Mouse (Mus musculus) midbrain, embryonic 11.5 days (tissue): ENCODE data around the gene Hadha. TPM values are rescaled to one million over a fixed set of nuclear protein-coding genes. Genes with fewer than 3 reads are reported as not detected.

Experiments
- ATAC-seq: fragments of 200-750 bp; cut with Nextera tagmentation; 2 replicates; pipeline ENCODE4 v1.8.0; 2017; ENCODE audit warnings: moderate TSS enrichment, moderate library complexity; ENCODE audit not compliant: low FRiP score
- DNase-seq: peaks from one replicate; pipeline ENCODE4 v3.0.0; 2015; ENCODE audit warnings: low spot score; ENCODE audit errors: missing footprints
- H3K27ac ChIP-seq: fragments of 300-500 bp; sonication (generic); 2 replicates; pipeline ENCODE4 v1.5.1; 2014; ENCODE audit warnings: low read depth, low read length
- H3K27me3 ChIP-seq: fragments of 300-500 bp; sonication (generic); 2 replicates; pipeline ENCODE4 v1.6.1; 2014; ENCODE audit warnings: mild to moderate bottlenecking, low read length, moderate library complexity, mixed read lengths; ENCODE audit not compliant: control insufficient read depth, insufficient read depth
- H3K36me3 ChIP-seq: fragments of 300-500 bp; sonication (generic); 2 replicates; pipeline ENCODE4 v1.6.1; 2014; ENCODE audit warnings: mild to moderate bottlenecking, low read length, moderate library complexity, mixed read lengths; ENCODE audit not compliant: control insufficient read depth, insufficient read depth
- H3K4me1 ChIP-seq: fragments of 300-500 bp; sonication (generic); 2 replicates; pipeline ENCODE4 v1.6.1; 2014; ENCODE audit warnings: low read length; ENCODE audit not compliant: control insufficient read depth, insufficient read depth
- H3K4me2 ChIP-seq: fragments of 300-500 bp; sonication (generic); 2 replicates; pipeline ENCODE4 v1.6.1; 2014; ENCODE audit warnings: mild to moderate bottlenecking, moderate library complexity
- H3K4me3 ChIP-seq: fragments of 300-500 bp; sonication (generic); 2 replicates; pipeline ENCODE4 v1.5.1; 2014; ENCODE audit warnings: low read depth, low read length
- H3K9ac ChIP-seq: fragments of 300-500 bp; sonication (generic); 2 replicates; pipeline ENCODE4 v1.6.1; 2014; ENCODE audit warnings: low read length
- H3K9me3 ChIP-seq: fragments of 300-500 bp; sonication (generic); 2 replicates; pipeline ENCODE4 v1.6.1; 2016; ENCODE audit warnings: low read length; ENCODE audit not compliant: control insufficient read depth
- WGBS: fragments of 180-500 bp; shearing (Covaris S2); extraction: QIAGEN DNeasy Blood & Tissue Kit; methylation state at CpG from one replicate; pipeline ENCODE4 v1.1.7; 2014; 5-methylcytosine and 5-hydroxymethylcytosine counted together
- polyA plus RNA-seq: library from polyadenylated mRNA; unstranded; fragments of >200 nt; fragmentation: Nextera tagmentation; extraction: Ambion mirVana; gene quantifications from 2 replicates; pipeline ENCODE4 v1.2.1, GENCODE M21; 2014

Gene Hadha
- 75.1 and 87.0 TPM in 2 replicates for polyA plus RNA-seq

DNA sequence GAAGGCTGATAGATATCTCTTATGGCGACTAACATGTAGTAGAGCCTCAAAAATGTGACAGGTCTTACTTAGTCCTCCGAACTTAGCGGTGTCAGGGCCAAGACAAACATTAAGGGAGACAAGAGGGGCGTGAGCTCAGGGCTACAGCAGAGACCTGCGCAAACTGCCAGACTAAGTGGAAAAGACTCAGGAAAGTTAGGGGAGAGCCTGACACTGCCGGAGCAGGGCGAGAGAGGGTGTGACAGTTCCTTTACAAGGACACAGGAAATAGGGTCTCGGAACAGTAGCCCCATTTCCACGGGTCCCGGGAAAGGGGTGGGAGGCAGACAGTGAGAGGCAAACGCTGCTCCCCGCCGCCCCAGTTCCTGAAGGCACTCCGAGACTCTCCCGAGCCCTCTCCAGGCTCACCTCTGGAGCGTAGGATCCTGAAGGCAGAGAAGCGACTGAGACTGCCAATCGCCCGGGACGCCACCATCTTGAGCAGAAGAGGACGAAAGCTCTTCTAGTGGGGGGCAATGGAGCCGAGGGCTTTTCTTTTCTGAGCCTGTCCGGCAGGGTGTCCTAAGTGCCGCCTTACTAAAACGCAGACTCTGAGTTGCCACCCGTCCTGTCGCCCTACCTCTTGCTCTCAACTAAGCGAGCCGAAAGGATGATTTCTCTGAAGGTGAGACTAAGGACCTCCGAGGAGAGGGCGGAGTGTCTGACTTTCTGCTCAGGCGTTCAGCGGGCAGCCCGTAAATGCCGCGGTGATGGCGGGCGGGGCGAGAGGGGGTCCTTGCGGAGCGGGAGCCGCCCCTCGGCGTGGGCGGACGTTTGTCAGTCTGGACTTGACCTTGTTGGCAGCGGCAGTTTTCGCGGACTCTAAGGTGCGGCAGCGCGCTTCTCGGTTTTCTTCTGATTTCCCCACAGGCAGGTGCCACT is at the start of gene Hadha, which contains the start of gene Hadhb:
Gene Hadha (minus strand): TSS at position 689 of the 921 bp plus-strand sequence.
Gene Hadhb (plus strand): TSS at position 775 of the 921 bp plus-strand sequence.
- H3K4me2 ChIP-seq, result peak within 1 kb of the TSS; percentile 80
- peak within 1 kb of the TSS; percentile 75 for H3K27ac ChIP-seq
- no peaks in the 10 kb centered on the region for H3K27me3 ChIP-seq
- ATAC-seq (peak; percentile 91), DNase-seq (peak; percentile 99)
- peak within 1 kb of the TSS; percentile 95 for H3K4me3 ChIP-seq
- H3K9ac ChIP-seq, result peak within 1 kb of the TSS; percentile 87
- 0 out of 2 replicates have a peak, but pooled peaks cover 3% of the 10 kb centered on the region for H3K4me1 ChIP-seq
- WGBS, result under 1% methylated on average over 53 of the region's 53 CpGs
- H3K9me3 ChIP-seq, result no peaks in the 10 kb centered on the region
- H3K36me3 ChIP-seq, result no peaks in the 10 kb centered on the region

GRCm38 (mm10) chr5:30204441-30204840 is 49.5 kb upstream of the Hadha start:
- Histone ChIP-seq H3K4me3 (no peak overlapping the region), H3K27ac (no peak overlapping the region), H3K27me3 (no peaks in the 10 kb centered on the region), H3K4me2 (no peak overlapping the region), H3K4me1 (no peaks in the 10 kb centered on the region), H3K9ac (no peak overlapping the region), H3K36me3 (no peaks in the 10 kb centered on the region), H3K9me3 (no peaks in the 10 kb centered on the region)
- no peak for DNase-seq
- WGBS, result 50% methylated on average over 1 of the region's 1 CpGs
- ATAC-seq, result no peak

DNA sequence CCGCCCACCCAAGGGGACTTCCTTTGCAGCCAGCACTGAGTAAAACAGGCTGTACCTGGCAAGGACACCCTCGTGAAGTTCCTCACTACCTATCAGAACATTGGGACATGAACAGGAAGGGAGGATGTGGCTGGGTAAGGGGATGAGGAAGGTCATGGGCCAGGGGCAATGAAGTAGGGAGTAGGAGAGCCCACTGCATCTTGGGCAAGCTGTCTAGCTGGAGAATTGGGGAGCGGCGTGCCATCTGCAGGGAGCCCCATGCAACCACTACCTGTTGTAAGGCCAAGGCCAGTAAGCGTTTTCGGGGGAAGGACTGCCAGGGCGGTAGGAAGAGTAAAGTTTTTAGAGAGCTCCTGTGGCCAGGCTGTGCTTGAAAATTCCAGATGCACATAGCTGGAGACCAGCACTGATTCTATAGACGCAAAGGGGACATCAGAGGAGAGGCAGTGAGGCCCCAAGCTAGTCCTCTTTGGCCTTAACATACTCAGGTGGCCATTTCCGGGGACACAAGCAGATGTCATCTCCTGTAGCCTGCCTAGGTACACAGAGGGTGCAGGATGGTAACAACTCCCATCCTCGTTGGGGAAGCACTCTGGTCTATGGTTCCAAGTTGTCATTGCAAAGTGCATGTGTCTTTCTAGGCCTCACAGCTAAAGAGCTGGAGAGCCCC is 48.4 kb upstream of the Hadha start:
- Histone ChIP-seq H3K9ac (no peak overlapping the region), H3K4me1 (no peaks in the 10 kb centered on the region), H3K27ac (no peak overlapping the region), H3K9me3 (no peaks in the 10 kb centered on the region), H3K27me3 (no peaks in the 10 kb centered on the region), H3K36me3 (no peaks in the 10 kb centered on the region), H3K4me3 (no peak overlapping the region), H3K4me2 (no peak overlapping the region)
- WGBS, result 87% methylated on average over 10 of the region's 10 CpGs
- ATAC-seq, result no peak
- DNase-seq, result no peak

GRCm38 (mm10) chr5:30202221-30202620 is 47.3 kb upstream of the Hadha start:
- H3K27me3 ChIP-seq, result no peaks in the 10 kb centered on the region
- H3K9ac ChIP-seq, result no peak overlapping the region
- H3K36me3 ChIP-seq, result no peaks in the 10 kb centered on the region
- H3K4me3 ChIP-seq, result no peak overlapping the region
- H3K27ac ChIP-seq, result no peak overlapping the region
- no peaks in the 10 kb centered on the region for H3K4me1 ChIP-seq
- no peak for DNase-seq
- 86% methylated on average over 7 of the region's 7 CpGs for WGBS
- no peaks in the 10 kb centered on the region for H3K9me3 ChIP-seq
- H3K4me2 ChIP-seq, result no peak overlapping the region
- ATAC-seq, result no peak

GRCm38 (mm10) chr5:30201521-30201920 is 46.6 kb upstream of the Hadha start:
- DNase-seq (no peak), ATAC-seq (no peak)
- H3K9ac ChIP-seq, result no peak overlapping the region
- H3K9me3 ChIP-seq, result no peaks in the 10 kb centered on the region
- no peak overlapping the region for H3K4me2 ChIP-seq
- H3K4me1 ChIP-seq, result no peaks in the 10 kb centered on the region
- no peaks in the 10 kb centered on the region for H3K36me3 ChIP-seq
- WGBS, result 60% methylated on average over 5 of the region's 5 CpGs
- no peak overlapping the region for H3K27ac ChIP-seq
- no peaks in the 10 kb centered on the region for H3K27me3 ChIP-seq
- H3K4me3 ChIP-seq, result no peak overlapping the region

DNA sequence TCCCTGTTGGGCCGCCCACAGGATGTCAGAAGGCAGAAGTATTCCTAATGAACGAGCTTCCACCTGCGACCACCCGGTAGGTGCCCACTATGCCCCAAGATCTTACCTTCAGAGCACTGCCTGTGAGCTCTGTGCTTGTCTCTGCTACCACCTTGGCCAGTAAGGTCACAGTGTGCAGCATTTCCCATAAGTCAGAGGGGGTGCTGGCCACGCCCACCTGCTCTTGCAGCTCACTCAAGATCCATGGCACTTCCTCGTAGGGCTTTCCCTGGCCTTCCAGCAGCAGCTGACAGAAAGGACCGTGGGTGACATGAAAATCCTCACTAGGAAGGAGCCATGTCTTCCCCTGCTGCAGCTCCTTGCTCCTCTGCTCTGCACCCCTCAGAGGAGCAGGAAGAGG is 43.3 kb upstream of the Hadha start:
- no peak overlapping the region for H3K4me3 ChIP-seq
- DNase-seq, result no peak
- 74% methylated on average over 7 of the region's 7 CpGs for WGBS
- H3K27me3 ChIP-seq, result no peaks in the 10 kb centered on the region
- H3K4me1 ChIP-seq, result no peaks in the 10 kb centered on the region
- no peak overlapping the region for H3K9ac ChIP-seq
- ATAC-seq, result no peak
- no peaks in the 10 kb centered on the region for H3K36me3 ChIP-seq
- H3K4me2 ChIP-seq, result no peak overlapping the region
- no peak overlapping the region for H3K27ac ChIP-seq
- no peaks in the 10 kb centered on the region for H3K9me3 ChIP-seq

GRCm38 (mm10) chr5:30195340-30195739 is 40.4 kb upstream of the Hadha start:
- Histone ChIP-seq H3K4me1 (no peaks in the 10 kb centered on the region), H3K4me3 (no peak overlapping the region), H3K9ac (no peak overlapping the region), H3K4me2 (no peak overlapping the region), H3K27ac (no peak overlapping the region), H3K27me3 (no peaks in the 10 kb centered on the region), H3K9me3 (no peaks in the 10 kb centered on the region), H3K36me3 (no peaks in the 10 kb centered on the region)
- WGBS, result 95% methylated on average over 5 of the region's 5 CpGs
- ATAC-seq, result no peak
- no peak for DNase-seq

DNA sequence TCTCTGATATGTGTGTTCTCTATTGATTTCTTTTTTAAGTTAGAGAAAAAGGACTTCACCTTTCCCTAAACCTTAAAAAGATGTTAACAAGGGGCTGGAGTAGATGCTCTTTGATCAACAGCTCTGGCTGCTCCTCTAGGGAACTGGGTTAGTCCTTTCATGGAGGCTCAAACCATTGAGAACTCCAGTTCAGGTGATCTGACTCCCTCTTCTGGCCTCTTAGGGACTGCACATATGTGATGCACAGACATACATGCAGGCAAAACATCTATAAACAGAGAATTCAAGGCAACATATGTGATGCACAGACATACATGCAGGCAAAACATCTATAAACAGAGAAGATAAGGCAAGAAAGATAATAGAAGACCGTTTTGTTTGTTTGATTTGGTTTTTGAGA is 37.5 kb upstream of the Hadha start:
- H3K4me3 ChIP-seq, result no peak overlapping the region
- no peak overlapping the region for H3K27ac ChIP-seq
- no peaks in the 10 kb centered on the region for H3K4me1 ChIP-seq
- WGBS, result 78% methylated on average over 1 of the region's 1 CpGs
- no peaks in the 10 kb centered on the region for H3K27me3 ChIP-seq
- DNase-seq (no peak), ATAC-seq (no peak)
- no peak overlapping the region for H3K4me2 ChIP-seq
- H3K9ac ChIP-seq, result no peak overlapping the region
- H3K36me3 ChIP-seq, result no peaks in the 10 kb centered on the region; the same call in 1 of the 2 replicates
- no peaks in the 10 kb centered on the region for H3K9me3 ChIP-seq
